Mouse (Mus musculus) heart, postnatal 0 days (tissue): Measurements from ENCODE around the gene Nenf. TPM values are rescaled to one million over a fixed set of nuclear protein-coding genes. Genes with fewer than 3 reads are reported as not detected.
A peak's percentile ranks its signal among the peaks of the same experiment; 100 is the strongest.

Source experiments
- ATAC-seq: fragments of 200-750 bp; cut with Nextera tagmentation; 2 replicates; pipeline ENCODE4 v1.8.0; 2017; ENCODE audit warnings: low read depth, moderate number of reproducible peaks, moderate library complexity; ENCODE audit not compliant: insufficient read depth
- DNase-seq: peaks from one replicate; pipeline ENCODE4 v3.0.0-alpha.2; 2016; ENCODE audit warnings: low spot score
- H3K27ac ChIP-seq: fragments of 300-500 bp; sonication (generic); 2 replicates; pipeline ENCODE4 v1.5.1; 2014; ENCODE audit warnings: low read depth, mild to moderate bottlenecking
- H3K27me3 ChIP-seq: fragments of 300-500 bp; sonication (generic); 2 replicates; pipeline ENCODE4 v1.6.1; 2014; ENCODE audit warnings: low read length, mixed read lengths; ENCODE audit not compliant: control insufficient read depth, insufficient read depth
- H3K36me3 ChIP-seq: fragments of 300-500 bp; sonication (generic); replicated peaks from 2 replicates; pipeline ENCODE4 v1.6.1; 2014; ENCODE audit warnings: low read length, mixed read lengths; ENCODE audit not compliant: control insufficient read depth, insufficient read depth
- H3K4me1 ChIP-seq: fragments of 300-500 bp; sonication (generic); 2 replicates; pipeline ENCODE4 v1.6.1; 2014; ENCODE audit warnings: antibody characterized with exemption; ENCODE audit not compliant: control insufficient read depth, insufficient read depth
- H3K4me2 ChIP-seq: fragments of 300-500 bp; sonication (generic); 2 replicates; pipeline ENCODE4 v1.6.1; 2014; ENCODE audit warnings: low read depth, mild to moderate bottlenecking, low read length, moderate library complexity
- H3K4me3 ChIP-seq: fragments of 300-500 bp; sonication (generic); 2 replicates; pipeline ENCODE4 v1.5.1; 2014; ENCODE audit warnings: low read depth, low read length
- H3K9ac ChIP-seq: fragments of 300-500 bp; sonication (generic); replicated peaks from 2 replicates; pipeline ENCODE4 v1.6.1; 2014; ENCODE audit warnings: low read depth, low read length, mixed read lengths
- H3K9me3 ChIP-seq: fragments of 300-500 bp; sonication (generic); replicated peaks from 2 replicates; pipeline ENCODE4 v1.6.1; 2016; ENCODE audit warnings: low read length; ENCODE audit not compliant: control insufficient read depth
- CTCF ChIP-seq: IDR thresholded peaks from 2 replicates; pipeline ENCODE4 v1.5.1; 2016; ENCODE audit warnings: antibody characterized with exemption, control low read depth, low read depth
- EP300 ChIP-seq: IDR thresholded peaks from 2 replicates; pipeline ENCODE4 v1.6.1; 2016; ENCODE audit warnings: antibody characterized with exemption, low read depth
- WGBS: fragments of 180-500 bp; shearing (Covaris S2); extraction: QIAGEN DNeasy Blood & Tissue Kit; methylation state at CpG from one replicate; pipeline ENCODE4 v1.1.7; 2014; 5-methylcytosine and 5-hydroxymethylcytosine counted together
- polyA plus RNA-seq: library from polyadenylated mRNA; unstranded; fragments of >200 nt; fragmentation: Nextera tagmentation; extraction: Ambion mirVana; gene quantifications from 2 replicates; pipeline ENCODE4 v1.2.1, GENCODE M21; 2015
- total RNA-seq: library from RNA; depleted of rRNA; stranded (reverse); fragments of >200 nt; gene quantifications from 2 replicates; pipeline ENCODE4 v1.2.3, GENCODE M21; 2014; ENCODE audit warnings: low replicate concordance

The Nenf gene
- total and polyA plus RNA-seq, 2 experiments from 2014 or later: 166 to 250 TPM

DNA sequence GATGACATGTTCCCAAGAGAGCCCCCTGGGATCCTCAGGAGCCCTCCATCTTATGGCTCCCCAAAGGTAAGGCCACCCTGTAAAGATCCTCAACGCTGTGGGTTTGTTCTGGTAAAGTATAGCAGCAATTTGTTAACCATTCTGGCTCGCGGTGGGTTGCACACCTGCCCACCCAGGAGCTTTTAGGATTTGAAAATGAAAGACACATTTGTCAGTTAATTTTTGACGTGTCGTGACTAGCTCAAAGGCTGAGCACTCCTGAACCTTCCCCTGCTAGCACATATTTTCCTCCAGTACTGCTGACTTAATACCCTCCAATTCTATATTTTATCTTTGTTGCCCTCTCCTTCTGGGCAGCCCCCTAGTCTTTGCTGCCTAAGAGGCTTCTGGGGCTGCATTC lies 50.8 kb downstream of the Nenf start:
- no peaks in the 10 kb centered on the region for H3K9me3 ChIP-seq
- no peaks in the 10 kb centered on the region for H3K27me3 ChIP-seq
- no peak overlapping the region for H3K4me3 ChIP-seq
- WGBS: 92% methylated on average over 5 of the region's 5 CpGs
- DNase-seq (no peak), ATAC-seq (no peak)
- H3K4me1 ChIP-seq: peaks cover 13% of the 10 kb centered on the region
- no peak overlapping the region for H3K4me2 ChIP-seq
- no peak overlapping the region for H3K9ac ChIP-seq
- H3K36me3 ChIP-seq: no peaks in the 10 kb centered on the region
- no peak overlapping the region for H3K27ac ChIP-seq
- TF ChIP-seq CTCF (no peak), EP300 (no peak)

DNA sequence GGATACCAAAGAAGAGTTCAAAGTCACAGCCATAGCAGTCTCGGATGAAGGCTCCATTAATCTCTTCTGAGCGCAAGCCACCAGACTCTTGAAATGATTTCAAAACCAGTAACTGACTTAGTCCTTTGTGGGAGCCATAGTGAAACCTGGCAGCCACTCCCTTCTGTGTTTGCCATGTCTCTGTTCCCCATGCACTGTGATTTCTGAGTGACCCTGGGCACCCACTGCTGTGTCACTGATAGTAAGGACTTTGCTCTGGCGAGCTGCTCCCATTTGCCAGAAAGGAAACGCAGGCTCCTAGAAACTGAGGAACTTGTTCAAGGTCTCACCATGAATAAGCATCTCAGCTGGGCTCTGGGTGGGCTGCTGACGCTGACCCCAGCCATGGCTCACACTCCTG lies 54.5 kb downstream of the Nenf start:
- no peak overlapping the region for H3K27ac ChIP-seq
- no peak for TF ChIP-seq EP300
- TF ChIP-seq CTCF: no peak
- no peaks in the 10 kb centered on the region for H3K27me3 ChIP-seq
- H3K4me1 ChIP-seq: no peaks in the 10 kb centered on the region; the same call in 1 of the 2 replicates
- 84% methylated on average over 5 of the region's 5 CpGs for WGBS
- H3K4me2 ChIP-seq: no peak overlapping the region
- ATAC-seq: no peak
- no peak overlapping the region for H3K4me3 ChIP-seq
- H3K9me3 ChIP-seq: no peaks in the 10 kb centered on the region
- H3K36me3 ChIP-seq: no peaks in the 10 kb centered on the region
- no peak overlapping the region for H3K9ac ChIP-seq
- DNase-seq: no peak

DNA sequence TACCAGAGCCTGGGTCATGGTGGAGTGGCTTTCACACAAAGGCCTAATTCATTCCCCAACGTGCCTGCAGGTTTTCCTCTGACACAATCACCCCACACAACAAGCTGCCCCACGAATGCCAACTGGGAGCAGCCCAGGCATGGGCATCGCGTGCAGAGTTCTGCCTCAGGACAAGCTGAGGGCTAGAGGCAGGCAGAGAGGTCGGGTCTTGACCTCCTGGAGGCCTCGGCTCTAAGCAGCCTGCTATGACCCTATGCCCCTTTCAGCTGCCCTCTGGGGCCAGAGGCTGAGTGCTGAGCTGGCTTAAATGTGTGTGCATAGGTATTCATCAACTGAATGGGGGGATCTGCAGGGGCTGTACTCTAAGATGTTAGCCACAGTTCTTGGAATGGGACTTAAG lies 56.1 kb downstream of the Nenf start:
- 66% methylated on average over 6 of the region's 6 CpGs for WGBS

DNA sequence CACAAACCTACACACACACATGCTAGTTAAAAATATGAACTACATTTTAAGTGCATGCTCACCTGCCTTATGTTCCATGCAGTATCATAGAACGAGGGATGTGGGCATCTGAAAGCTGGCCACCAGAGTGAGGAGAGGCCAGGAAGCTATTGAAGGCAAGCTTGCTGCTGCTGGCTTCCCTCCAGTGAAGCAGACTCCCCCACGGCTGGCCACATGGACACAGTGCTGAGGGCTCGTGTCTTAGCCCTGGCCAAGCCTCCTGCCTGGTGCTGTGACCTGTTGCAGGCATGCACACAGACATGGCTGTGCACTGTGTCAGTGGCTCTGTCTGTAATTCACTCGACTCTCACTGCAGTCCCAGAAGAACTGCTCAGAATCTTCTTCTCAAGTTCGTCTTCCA lies 58.3 kb downstream of the Nenf start:
- no peak for TF ChIP-seq CTCF
- no peak for TF ChIP-seq EP300
- no peaks in the 10 kb centered on the region for H3K36me3 ChIP-seq
- no peak overlapping the region for H3K9ac ChIP-seq
- WGBS: 46% methylated on average over 5 of the region's 5 CpGs
- ATAC-seq (no peak), DNase-seq (no peak)
- no peak overlapping the region for H3K27ac ChIP-seq
- no peaks in the 10 kb centered on the region for H3K27me3 ChIP-seq
- peaks cover 12% of the 10 kb centered on the region for H3K4me1 ChIP-seq
- no peaks in the 10 kb centered on the region for H3K9me3 ChIP-seq
- no peak overlapping the region for H3K4me2 ChIP-seq
- no peak overlapping the region for H3K4me3 ChIP-seq

More for the DNA sequence above, 56.1 kb downstream of the Nenf start:
- Histone ChIP-seq H3K9ac (no peak overlapping the region), H3K36me3 (no peaks in the 10 kb centered on the region), H3K27me3 (no peaks in the 10 kb centered on the region), H3K27ac (no peak overlapping the region), H3K9me3 (no peaks in the 10 kb centered on the region), H3K4me2 (no peak overlapping the region), H3K4me1 (peaks cover 10% of the 10 kb centered on the region), H3K4me3 (no peak overlapping the region)
- ATAC-seq: no peak
- TF ChIP-seq EP300: no peak
- DNase-seq: no peak

DNA sequence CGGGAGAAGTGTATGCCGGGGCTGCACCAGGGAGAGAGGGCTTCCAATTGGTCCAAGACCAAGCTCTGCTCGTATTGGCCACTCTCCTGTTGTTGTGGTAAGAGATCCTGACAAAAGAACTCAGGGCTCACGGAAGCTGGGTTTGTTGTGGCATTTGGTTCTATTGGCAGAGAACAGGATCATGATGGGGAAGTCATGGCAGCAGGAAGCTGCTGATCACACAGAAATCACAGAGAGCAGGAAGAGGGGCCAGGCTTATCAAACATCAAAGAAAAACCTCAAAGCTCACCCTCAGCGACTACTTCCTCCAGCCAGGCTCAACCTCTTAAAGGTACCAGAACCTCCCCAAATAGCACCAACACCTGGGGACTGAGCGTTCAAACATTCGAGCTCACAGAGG lies 58.9 kb downstream of the Nenf start:
- 30% methylated on average over 7 of the region's 7 CpGs for WGBS
- ATAC-seq: no peak
- Histone ChIP-seq H3K4me2 (0 out of 2 replicates have a peak overlapping the region, but pooled peaks have one; percentile 22), H3K36me3 (no peaks in the 10 kb centered on the region), H3K4me3 (no peak overlapping the region), H3K4me1 (peaks cover 12% of the 10 kb centered on the region), H3K27ac (no peak overlapping the region), H3K9ac (no peak overlapping the region), H3K9me3 (no peaks in the 10 kb centered on the region), H3K27me3 (no peaks in the 10 kb centered on the region)
- TF ChIP-seq EP300: no peak
- no peak for TF ChIP-seq CTCF
- no peak for DNase-seq

DNA sequence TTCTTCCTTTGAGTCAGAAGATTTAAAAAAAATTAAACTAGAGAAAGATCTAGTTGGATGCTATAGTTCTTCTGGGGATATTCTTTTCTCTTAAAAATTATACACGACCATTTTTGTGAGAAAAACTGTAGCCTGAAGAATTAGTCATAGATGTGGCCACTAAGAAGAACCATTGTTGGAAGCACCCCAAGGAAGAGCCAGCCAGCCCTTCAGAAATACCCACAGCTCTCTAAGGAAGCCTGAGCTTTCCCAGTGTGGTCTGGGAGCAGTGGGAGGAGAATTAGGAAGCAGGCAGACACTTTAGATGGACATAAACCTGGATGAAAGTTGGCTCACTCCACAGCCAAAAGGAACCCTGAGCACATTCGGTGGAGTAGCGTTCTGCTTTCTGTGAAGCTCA lies 59.5 kb downstream of the Nenf start:
- Histone ChIP-seq H3K9me3 (no peaks in the 10 kb centered on the region), H3K4me2 (no peak overlapping the region), H3K4me1 (peaks cover 12% of the 10 kb centered on the region), H3K36me3 (no peaks in the 10 kb centered on the region), H3K27me3 (no peaks in the 10 kb centered on the region), H3K9ac (no peak overlapping the region), H3K4me3 (no peak overlapping the region), H3K27ac (no peak overlapping the region)
- no peak for TF ChIP-seq EP300
- TF ChIP-seq CTCF: no peak
- DNase-seq (no peak), ATAC-seq (no peak)
- WGBS: 46% methylated on average over 3 of the region's 3 CpGs
